Mouse (Mus musculus): Measurements from ENCODE around the gene Aff3.

Gene Aff3

DNA sequence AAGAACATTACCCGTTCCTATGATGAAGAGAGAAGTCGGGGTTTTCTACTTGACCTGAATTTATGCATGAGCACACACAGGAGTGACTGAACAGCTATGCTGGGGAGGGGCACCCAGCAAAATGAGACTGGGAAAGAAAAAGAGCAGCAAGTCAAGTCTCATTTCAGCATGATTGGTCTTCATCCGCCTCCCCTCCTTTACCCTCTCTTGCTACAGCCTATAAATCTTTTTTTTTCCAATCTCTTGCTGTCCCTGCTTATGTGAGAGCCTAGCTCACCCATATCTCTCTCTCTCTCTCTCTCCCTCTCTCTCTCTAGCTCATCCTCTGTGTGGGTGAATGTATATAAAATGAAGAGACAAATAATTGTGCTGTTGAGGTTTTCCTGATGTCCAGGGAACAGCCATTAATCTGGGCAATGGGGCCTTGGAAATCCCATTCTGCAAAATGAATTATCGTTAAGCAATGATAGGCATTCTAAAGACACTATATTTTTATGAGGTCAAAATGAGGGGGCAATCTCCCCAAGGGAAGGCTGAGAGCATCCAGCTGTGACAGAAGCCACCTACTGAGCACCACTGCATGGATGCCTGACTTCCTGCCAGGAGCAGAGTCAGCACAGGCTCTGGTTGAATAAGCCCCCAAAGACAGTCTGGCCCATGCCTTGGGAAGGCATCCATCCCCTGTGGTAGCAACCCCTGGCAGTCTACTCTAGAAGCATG, 224.8 kb downstream of the Aff3 start:
- 63% methylated on average over 4 of the region's 4 CpGs for WGBS

DNA sequence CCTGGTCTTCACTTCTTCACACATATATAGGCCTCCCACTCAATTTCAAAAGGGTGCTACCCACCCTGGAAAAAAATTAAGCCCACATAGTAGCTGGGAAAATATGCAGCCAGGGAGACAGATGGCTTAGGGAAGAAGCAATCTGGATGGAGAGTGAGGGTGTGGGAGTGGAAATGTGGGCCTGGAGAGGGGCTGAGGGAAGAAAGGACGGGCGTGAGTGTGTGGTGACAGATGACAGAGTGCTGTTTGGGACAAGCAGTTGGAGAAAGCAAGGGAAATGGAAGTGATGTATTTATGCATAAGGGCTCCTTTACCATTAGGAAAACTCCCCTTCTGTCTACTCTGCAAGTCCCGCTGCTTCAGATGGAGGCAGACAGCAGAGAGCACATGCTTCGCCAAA, 226.3 kb downstream of the Aff3 start:
- 53% methylated on average over 4 of the region's 4 CpGs for WGBS

DNA sequence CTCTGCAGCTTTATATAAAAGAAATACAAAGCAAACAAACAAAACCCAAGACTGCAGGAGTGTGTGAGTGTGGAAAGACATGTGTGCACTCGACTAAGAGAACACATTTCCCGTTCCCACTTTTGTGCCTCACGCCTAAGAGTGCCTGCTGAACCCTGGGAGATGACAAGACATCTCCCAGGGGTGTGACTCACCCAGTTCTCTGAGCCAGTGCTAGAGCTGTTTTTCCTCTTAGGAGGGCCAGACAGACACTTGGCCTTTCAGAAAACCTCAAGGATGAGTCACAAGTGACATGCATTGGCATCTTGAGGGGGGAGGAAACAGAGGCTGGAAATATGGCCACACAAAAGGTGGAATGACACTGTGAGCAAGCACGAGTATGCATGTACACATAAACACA, 227.1 kb downstream of the Aff3 start:
- WGBS: 43% methylated on average over 4 of the region's 4 CpGs

DNA sequence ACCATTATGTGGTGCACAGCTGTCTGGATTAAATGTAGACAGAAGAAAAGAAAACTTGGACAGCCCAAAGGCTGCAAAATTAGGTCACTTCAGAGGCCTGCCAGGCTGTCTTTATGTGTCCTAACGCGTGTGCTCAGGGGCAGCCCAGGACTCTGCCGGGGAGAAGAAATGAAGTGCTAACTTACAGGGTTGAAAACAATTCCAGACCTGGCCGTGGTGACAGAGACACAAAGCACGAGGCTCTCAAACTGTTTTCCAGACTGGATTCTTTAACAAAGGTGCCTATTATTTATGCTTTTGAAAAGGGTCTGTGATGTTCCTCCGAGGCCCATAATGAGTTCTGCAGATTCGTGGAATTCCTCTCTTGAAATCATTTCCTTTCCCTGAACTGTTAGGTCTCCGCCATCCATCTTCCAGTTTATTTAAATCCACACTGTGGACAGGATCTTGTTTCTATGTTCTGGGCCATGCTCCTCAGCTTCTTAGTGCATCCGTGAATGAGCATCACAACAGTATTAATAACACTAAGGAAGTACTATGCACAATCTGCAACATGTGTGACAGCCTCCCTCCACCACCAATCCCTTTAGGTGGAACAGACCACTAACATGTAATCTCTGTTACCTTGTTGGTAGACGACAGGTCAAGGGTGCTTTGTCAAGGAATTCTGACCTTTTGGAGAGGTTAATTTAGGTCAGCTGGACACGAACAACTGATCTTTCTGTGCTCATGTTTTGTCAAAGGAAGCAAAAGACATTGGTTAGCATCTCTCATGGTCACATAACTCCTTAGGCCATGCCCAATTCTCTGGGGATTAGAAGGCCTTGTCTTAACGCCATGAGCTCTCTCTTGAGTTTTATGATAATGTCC, 228.0 kb downstream of the Aff3 start:
- 69% methylated on average over 12 of the region's 12 CpGs for WGBS

DNA sequence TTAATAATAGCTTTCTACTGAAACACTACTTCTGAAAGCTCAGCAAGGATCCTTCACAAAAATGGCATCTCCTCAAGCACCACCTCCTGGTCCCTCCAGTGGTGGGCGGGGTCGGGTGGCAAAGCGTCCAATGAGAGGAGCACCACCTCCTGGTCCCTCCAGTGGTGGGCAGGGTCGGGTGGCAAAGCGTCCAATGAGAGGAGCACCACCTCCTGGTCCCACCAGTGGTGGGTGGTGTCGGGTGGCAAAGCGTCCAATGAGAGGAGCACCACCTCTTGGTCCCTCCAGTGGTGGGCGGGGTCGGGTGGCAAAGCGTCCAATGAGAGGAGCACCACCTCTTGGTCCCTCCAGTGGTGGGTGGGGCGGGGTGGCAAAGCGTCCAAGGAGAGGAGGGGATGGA, 234.4 kb downstream of the Aff3 start:
- WGBS: 96% methylated on average over 12 of the region's 12 CpGs

DNA sequence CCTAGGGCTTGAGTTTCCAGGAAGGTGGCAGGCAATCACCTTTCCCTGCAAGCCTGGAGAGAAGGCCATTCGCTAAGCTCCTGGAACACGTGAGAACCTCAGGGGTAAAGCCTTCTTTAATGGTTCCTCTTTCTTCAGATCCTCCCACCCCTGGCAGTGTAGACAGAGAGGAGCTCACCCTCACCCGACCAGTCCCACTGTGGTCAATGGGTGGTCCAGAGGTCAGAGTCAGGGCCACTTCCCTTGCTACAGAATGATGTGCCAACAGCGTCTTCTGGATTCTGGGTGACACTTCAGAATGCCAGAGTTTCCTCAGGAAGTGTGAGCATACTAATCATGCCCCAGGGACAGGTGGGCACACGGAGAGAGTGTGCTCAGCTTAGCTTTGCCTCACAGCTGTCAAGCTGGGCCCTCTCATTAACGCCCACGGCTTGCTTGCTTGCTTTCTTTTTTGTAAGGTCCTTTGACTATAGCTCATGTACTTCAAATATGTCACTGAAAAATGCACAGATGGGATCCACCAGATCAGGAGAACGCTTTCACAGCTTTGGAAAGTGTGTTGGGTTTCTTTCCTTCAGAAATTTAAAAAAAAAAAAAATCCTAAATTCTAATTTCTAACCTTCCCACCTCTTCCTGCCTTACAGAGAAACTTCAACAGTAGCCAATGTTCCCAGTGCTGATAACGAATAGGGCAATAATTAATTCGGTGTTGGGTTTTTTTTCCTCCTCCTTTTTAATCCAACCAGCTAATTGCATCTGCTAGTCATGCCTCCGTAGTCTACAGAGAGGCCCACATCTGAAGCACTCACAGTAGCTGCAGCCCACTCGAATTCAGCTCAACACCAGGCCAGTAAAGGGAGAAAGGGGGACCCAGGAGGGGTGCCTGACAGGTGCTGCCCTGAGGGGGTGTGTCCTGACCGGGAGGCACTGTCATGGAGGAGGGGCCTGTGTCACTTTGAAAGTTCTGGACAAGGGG, 235.8 kb downstream of the Aff3 start:
- 40% methylated on average over 13 of the region's 13 CpGs for WGBS

DNA sequence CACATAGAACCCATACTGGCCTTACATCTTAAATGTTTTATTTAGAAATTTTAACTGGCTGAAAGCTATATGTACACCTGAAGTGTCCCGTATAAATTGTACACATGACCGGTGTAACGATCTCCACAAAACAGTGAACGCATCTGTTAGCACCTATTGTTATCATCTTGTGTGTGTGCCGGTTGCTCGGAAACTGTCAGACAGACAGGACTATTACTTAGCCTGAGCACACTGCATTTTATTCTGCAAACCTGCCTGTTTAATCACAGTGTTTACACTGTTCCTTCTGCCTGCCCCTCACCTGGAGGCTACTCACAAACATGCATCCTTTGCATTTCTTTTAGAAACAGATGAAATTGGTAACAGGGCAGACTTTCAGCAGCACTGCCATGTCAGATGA, 241.8 kb downstream of the Aff3 start:
- 91% methylated on average over 6 of the region's 6 CpGs for WGBS

DNA sequence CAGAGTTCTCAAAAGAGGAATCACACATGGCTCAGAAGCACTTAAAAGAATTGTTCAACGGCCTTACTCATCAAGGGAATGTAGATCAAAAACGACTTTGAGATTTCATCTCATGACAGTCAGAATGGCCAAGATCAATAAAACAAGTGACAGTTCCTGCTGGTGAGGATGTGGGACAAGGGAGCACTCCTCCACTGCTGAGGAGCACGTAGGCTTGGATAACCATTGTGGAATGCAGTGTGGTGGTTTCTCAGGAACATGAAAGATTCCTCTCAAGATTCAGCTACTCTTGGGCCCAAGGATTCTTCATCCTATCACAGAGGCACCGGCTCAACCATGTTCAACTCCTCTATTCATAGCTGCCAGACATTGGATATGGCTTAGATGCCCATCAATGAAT, 245.4 kb downstream of the Aff3 start:
- WGBS: 85% methylated on average over 4 of the region's 4 CpGs

DNA sequence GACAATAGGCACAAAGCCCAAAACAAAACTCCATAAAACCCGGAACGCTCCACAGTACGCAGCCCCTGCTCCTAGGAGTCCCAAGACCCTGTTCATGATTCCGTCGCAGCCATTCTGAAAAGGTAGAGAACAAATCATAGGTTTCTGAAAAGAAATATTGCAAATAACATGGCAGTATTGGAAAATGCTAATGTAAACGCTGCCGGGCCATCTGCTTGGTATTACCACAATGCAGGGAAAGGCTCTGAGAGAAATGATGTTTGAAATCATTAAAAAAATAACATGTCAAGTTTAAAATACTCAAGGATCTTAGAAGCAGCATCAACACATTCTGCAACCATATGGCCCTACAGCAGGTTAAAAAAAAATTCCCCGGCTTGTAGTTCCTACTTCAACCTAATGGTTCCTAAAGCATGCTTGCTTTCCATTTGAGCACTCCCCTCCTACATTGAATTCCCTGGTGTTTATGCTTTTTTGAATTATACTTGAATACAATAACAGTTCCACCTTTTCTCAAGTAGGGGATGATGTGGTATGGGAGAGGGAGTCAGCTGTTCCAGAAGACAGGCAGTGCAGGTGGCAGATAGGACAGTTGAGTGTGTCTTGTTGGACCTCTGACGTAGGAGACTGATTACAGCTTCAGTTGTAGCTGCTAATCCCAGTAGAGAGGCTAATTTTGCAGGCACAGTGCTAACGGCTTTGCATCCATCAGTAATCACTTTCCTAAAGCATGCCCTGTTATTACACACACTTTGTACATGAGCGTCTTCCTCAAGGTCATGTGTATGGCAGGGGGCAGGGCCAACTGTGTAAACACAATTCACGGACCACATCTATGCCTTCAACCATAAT, 246.3 kb downstream of the Aff3 start:
- whole genome bisulfite sequencing: 65% methylated on average over 12 of the region's 12 CpGs

DNA sequence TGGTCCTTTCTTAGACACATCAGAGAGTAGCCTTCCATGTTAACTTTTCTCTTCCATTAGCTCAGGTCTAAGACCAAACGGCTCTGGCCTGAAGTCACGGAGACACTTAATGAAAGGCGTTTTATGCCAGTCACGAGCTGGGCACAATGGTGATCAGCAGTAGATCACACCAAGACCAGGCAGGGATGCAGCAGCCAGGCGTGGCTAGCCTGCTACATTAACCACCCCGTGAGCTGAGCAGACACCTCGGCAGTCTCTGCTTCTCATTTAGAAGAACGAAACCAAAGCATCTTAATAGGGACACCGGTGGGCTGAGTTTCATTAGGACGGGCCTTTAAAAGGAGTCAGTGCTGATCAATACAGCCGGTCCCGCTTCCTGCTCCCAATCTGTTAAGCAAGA, 247.6 kb downstream of the Aff3 start:
- WGBS: 66% methylated on average over 12 of the region's 12 CpGs

DNA sequence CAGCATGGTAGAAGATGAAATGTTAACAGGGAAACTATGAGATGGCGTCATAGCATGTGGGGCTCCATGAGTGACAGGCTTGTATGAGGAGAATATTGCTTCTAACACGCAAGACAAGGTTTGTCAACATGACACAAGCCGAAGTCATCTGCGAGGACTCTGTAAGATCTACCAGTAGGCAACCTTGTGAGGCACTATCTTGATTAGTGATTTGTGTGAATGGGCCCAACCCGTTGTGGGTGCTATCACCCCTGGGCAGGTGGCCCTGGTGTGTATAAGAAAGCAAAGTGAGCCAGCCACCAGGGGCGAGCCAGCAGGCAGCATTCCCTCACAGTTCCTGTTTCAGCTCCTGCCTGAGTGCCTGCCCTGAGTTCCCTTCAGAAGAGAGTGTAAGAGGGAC, 249.2 kb downstream of the Aff3 start:
- WGBS: 91% methylated on average over 6 of the region's 6 CpGs

DNA sequence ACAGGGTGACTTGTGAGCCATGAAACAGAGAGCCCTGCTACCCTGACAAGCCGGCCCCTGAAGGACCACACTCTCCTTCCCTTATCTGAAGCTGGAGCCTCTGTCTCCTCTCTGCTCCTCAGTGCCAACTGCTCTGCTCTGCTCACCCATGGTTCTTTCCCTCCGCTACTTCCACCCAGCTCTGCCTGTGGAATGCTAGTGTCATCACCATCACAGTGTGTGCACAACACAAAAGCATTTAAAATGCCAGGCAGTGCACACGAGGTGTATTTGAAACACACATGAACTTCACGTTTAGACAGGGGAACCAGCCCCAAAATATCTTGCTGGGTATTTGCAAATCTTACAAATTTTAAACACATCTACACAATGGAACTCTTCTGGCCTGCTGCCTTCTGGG, 253.6 kb downstream of the Aff3 start:
- 67% methylated on average over 4 of the region's 4 CpGs for whole genome bisulfite sequencing

DNA sequence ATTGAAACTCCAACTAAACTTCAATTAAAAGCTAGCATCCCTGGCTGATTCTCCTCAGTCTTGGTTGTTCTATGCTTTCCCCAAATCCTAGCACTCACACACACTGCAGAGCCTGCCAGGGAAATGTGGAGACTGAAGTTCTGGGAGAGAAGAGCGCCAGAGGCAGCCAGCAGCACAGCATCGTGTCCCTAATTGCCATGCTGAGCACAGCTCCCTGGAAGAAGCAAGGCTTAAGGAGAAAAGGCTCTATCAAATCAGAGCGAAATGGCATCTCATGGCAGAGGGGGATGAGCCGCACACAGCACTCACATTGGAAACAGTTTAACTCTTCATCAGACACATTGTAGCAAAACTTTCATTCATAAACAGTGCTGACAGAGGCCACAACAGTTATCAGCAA, 254.3 kb downstream of the Aff3 start:
- WGBS: 29% methylated on average over 4 of the region's 4 CpGs

DNA sequence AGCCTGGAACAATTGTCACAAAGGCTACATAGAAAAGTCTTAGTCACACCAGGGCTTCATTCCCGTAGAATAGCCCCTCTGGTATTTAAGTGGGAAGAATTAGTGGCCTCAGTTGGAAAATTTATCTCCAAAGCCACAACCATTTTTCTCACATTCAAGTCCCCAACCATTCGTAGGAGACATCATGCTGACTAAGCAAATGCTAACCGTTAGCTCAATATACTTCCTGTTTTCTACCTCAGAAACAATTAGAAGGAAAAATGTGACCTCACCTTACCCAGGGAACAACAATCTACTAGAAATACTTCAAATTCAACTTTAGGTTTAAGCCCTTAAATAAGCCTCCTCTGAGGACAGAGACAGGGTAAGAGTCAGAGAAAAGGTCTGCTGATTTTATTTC, 256.5 kb downstream of the Aff3 start:
- WGBS: 83% methylated on average over 3 of the region's 3 CpGs

DNA sequence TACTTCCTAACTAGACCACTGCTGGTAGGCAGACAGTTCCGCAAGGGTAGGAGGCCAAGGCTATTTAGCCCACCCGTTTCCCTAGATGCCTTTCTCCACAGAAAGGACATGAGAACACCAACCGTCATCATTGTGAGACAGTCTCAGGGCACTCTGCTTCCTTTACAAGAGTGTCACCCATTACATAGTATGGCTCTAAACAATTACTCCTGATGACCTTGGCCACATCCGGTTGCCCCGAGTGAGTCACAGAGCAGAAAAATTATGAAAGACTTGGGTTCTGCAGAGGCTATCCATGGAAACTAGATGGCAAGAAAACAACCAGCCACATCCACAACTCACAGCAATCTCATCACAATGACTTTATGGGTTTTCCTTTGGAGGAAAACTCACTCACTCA, 261.0 kb downstream of the Aff3 start:
- 88% methylated on average over 5 of the region's 5 CpGs for WGBS

DNA sequence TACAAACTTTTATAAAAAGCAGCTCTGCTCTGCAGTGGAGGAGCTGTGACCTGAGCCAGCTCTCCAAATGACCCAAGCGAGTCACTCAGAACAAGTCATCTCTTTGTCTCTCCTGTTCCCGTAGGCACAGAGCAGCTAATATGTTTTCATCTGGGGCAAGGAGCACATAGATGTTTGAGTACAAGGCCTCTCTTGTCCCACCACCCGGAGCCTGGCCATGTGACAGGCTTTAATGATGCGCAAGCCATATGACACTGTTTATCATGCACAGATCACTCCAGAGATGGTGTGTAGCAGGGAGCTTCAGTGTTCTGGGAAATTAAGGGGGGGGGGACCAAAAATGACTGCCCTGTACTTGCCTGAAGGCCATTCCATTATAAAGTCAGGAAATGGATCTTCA, 262.9 kb downstream of the Aff3 start:
- 68% methylated on average over 4 of the region's 4 CpGs for WGBS

DNA sequence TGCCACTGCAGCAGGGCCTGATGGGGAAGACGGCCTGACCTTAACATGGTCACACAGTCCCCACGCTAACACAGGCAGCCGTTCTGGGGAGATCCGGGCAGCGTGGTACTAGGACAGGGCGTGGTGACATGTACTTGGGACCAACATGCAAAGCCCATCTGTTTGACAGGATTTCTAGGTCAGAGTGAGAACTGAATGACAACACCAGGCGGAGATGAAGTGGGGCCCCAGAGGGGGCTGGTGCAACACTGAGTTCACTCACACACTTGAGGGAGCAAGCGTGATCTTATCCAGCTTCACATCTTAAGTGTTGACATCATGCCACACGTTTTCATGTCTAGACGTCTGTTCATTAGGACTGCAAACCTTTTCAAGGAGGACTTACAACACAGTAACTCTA, 265.5 kb downstream of the Aff3 start:
- 89% methylated on average over 10 of the region's 10 CpGs for WGBS

DNA sequence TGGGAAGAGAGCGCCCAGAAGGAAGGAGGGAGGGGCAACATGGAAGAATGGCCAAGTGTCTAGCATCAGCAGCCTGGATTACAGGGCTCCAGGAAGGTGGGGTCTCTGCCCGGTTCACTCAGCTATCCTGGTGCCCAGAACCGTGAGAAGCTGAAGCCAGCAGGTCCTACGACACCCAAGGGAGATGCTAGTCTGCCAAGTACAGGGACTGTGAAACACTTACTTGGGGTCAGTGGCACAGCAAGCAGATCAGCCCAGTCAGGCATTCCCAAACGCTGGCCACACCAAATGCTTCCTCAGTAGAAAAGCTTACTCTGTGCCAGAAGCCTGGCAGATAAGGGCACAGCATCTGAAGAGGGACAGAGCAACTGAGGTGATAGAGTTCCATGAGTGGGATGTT, 266.2 kb downstream of the Aff3 start:
- WGBS: 71% methylated on average over 5 of the region's 5 CpGs

DNA sequence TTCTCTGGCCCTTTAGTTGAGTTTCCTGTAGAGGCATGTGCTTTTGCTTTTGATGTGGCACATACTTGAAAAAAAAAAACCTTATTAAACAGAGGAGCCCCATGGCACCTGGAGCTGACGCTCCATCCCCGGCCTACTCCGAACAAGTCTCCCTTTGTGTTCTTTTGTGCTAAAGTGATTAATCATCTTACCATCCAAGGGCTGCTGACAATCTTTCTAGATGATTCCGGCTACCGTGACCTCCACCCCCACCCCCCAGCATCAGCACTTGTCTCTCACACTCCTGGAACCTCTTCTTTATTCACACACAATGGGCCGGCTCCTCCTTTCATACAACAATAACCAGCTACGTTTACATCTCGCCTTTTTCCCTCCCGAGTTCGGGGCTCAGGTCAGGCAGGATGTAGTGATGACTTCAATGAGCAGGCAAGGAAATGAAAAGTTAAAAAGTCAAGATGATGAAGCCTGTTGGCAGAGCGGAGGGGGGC, 269.5 kb downstream of the Aff3 start:
- WGBS: 81% methylated on average over 11 of the region's 11 CpGs

DNA sequence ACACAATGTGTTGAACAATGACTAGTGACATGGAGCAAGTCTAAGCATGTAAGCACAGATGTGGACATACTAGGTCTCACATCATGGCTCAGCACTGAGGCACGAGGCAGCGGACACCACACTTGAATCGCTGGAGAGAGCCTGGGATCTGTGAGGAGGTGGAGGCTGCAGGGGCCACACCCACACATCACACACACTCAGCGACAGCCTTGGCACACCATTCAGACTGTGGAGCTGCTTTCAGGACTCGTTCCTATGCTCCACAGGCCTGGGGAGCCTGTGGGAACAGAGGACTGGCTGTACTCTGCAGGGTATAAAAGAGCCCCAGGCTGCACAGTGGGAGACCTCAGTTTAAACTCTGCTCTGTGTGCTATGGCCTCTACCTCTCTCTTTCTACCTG, 270.3 kb downstream of the Aff3 start:
- 34% methylated on average over 5 of the region's 5 CpGs for WGBS

DNA sequence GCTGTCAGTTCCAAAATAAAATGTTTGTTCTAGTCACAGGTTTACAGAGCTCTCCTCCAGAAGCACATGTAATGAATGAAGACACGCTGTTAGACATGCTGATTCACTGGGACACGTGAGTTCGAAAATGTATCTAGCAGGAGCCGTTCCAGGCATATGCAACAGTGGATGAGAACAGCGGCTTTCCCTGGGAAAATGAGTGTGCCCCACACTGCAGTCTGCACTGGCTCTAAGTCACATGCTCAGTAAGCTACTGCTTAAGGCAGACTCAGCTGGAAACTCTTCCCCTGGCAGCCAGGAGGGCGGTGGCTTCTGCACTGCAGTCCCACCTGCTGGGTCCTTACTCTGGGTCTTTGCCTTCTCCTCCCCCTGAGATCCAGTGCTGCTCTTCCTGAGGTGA, 271.2 kb downstream of the Aff3 start:
- 29% methylated on average over 6 of the region's 6 CpGs for WGBS

All from cerebral cortex, adult 2 months (tissue).